Mouse (Mus musculus) left cerebral cortex, postnatal 25 days (tissue): Measurements from ENCODE around the gene Ppm1l. TPM values are rescaled to one million over a fixed set of nuclear protein-coding genes. Genes with fewer than 3 reads are reported as not detected.

Source experiments
- DNase-seq, 2 experiments: peaks; one replicate each; pipeline ENCODE4 v3.0.0; 2022; ENCODE audit warnings: low spot score in 2 of 2, mixed read lengths in 1 of 2
- intact Hi-C: fragments of 180-260 bp; cut with DNase I; formaldehyde crosslinking; loops from one replicate; pipeline ENCODE4 v1.15.1; 2025
- total RNA-seq, 2 experiments: library from RNA; stranded (reverse); gene quantifications; 2 replicates each; pipeline ENCODE4 v1.2.3; 2021

The Ppm1l gene
- total RNA-seq, 2 experiments from 2014 or later: 77.9 to 86.8 TPM

GRCm38 (mm10) chr3:69323982-69324381, 7.3 kb downstream of the Ppm1l start:
- intact Hi-C loops: no loop called here
- no peak for DNase-seq

DNA sequence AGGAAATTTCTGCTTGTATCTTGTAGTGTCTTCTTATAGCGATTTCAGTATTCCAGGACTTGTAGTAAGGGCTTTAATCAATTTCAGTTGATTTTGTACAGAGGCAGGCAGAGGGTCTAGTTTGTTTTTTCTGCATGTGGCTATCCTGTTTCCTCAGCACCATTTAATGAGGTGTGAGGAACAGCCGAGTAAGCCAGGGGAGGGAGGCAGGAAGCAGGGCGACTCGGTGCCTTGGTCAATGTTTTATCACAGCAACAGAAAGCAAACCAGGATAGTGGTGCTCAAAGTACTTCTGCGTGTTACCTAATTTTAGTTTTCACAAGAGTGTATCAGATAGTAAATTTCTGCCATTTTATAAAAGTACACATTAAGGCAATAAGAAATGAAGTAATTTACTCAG, 13.2 kb downstream of the Ppm1l start:
- no peak for DNase-seq
- intact Hi-C loops: no loop called here

GRCm38 (mm10) chr3:69333819-69334218, 17.2 kb downstream of the Ppm1l start:
- no peak for DNase-seq
- intact Hi-C loops: no loop called here

DNA sequence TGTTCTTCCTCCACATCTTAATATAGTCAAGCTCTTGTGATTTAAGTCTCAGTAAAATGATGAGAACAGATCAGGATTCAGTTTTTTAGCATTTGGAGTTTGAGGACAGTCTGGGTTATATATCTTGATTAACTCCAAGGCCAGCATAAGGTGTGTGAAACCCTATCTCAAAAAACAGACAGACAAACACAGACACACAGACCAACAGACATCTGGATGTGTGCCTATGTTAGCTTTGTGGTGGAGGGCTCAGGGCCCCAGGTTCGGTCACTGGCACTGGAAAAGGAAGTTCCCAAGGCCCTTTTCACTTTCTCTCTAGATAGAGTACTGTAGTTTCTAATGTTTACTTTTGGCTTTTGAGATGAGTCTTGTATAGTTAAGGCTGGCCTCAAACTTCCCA, 23.8 kb downstream of the Ppm1l start:
- intact Hi-C loops: no loop called here

GRCm38 (mm10) chr3:69340971-69341370, 24.3 kb downstream of the Ppm1l start:
- intact Hi-C loops: no loop called here
- DNase-seq: no peak

More for the DNA sequence above, 23.8 kb downstream of the Ppm1l start:
- DNase-seq: no peak

DNA sequence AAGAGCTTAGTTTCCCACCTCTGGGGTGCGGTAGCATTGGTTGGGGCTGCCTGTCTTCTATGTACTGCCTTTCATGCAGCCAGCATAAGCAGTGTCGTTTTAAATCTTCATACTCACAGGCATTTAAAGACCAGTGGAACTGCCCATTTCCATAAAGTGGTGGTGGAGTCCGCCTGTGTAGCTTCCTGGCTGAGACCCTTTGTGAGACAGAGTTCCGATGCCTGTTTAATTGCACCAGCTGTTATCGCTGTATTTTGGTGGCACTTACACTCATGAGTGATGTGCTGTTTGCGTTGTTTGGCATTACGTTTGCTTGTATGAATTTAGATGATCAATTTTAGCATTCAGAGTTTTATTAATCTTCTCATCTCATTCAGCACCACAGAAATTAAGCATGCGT, 24.9 kb downstream of the Ppm1l start:
- intact Hi-C loops: no loop called here
- DNase-seq: no peak

GRCm38 (mm10) chr3:69342247-69342921, 25.7 kb downstream of the Ppm1l start:
- intact Hi-C loops: no loop called here
- peak in 1 of 2 experiments; percentile 52 for DNase-seq

DNA sequence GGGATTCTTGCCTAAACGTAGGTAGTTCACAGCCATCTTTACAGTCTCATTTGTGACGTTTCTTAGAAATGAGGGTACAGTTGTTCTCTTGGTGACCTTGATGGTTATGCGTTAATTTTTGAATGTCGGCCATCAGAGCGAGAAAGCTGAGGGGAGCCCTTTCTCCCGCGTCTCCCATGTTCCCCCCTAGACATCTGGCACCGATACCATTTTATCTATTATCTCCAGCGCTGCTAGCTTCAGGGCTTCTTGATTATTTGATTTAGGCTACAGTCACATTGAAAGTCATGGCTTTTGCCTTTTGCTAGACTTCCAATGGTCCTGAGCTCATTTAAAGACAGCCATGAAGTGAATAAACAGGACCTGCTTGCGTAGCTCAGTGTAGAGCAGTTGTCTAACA, 26.5 kb downstream of the Ppm1l start:
- intact Hi-C loops: no loop called here
- no peak for DNase-seq

DNA sequence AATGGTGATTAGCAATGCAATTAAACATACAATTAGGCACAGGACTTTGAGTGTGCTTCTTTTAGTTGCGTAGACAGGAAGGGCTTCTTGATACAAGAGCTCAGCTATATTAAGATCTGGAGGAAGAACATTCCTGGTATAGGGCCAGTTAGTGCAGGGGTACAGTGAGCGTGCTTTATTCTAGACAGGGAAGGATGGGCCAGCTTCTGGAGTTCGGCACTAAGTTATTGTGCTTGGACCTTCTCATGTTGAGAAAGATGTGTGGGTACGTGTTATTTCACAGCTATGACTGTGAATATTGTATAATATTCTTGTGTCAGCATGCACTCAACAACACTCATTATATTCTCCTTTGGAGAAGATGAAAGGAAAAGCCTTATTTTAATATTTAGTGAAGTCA, 29.9 kb downstream of the Ppm1l start:
- peak in 1 of 2 experiments; percentile 67 for DNase-seq
- intact Hi-C loops: no loop called here

- intact Hi-C loops: no loop called here
- peak in 1 of 2 experiments; percentile 31 for DNase-seq
Observed at GRCm38 (mm10) chr3:69348197-69348920, 31.7 kb downstream of the Ppm1l start.

DNA sequence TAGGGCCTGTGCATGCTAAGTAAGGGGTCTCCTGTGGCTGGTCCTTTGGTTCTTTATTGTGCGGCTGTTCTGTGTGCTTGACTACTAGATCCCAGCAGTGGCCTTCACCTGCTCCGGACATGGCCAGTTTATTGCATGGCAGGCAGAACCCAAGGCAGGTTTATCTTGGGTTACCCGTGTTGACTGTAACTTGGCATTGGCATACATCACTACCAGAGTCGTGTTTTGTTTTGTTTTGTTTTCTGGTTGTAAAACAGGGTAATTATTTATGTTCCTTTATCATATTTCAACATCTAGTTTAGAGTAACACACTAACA, 32.2 kb downstream of the Ppm1l start:
- no peak for DNase-seq
- intact Hi-C loops: no loop called here

DNA sequence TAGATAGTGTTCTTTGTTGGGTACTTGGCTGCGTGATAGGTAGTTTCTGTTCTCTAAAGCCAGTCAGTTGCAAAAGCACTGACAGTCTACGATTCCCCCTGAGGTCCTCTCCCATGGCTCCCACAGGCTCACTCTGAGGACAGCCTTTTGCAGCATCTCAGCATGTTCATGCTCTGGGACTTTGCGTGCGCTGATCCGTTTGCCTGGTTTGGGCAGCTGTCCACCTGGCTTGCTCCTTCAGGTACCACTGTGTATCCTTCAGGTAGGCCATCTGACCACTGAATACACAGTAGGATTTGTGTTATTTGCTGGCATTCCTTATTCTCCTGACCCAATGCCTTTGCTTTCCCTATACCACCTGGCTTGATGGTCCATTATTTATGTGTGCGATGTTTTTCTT, 33.3 kb downstream of the Ppm1l start:
- no peak for DNase-seq
- intact Hi-C loops: no loop called here

GRCm38 (mm10) chr3:69352194-69352593, 35.5 kb downstream of the Ppm1l start:
- intact Hi-C loops: no loop called here
- DNase-seq: no peak

DNA sequence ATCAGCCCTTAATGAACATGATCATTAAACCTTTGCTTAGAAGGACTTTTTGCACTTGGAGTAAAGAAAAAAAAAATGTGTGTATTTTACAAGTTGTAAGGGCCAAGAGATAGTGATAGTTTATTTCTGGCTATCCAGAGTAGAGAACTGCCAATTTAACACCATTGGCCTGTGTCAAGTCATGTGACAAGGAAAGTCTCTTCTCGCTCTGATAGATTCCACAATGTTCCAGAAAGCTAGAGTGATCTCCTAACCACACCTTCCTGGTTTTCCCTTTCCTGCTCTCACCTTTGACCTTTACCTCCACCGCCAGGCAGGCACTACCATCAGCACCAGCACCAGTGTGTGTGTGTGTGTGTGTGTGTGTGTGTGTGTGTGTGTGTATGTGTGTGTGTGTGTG, 38.0 kb downstream of the Ppm1l start:
- intact Hi-C loops: no loop called here
- DNase-seq: no peak

GRCm38 (mm10) chr3:69356078-69356665, 39.5 kb downstream of the Ppm1l start:
- intact Hi-C loops: no loop called here

DNA sequence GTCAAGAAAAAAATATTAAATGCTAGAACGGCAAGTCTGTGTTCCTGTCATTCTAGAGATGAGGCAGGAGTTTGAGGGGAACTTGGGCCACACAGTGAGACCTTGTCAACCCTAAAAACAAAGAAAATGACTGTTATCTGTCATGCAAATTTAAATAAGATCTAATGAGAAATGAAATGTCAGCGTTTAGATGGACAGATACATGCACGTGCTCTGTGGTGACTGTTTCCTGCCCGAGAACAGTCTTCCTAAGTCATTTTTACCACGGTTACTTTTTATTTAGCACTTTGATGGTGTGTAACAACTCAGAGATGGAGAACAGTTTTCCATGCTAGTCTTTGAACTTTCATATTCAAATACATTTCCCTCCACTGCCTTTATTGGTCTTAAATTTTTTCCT, 40.1 kb downstream of the Ppm1l start:
- intact Hi-C loops: no loop called here
- no peak for DNase-seq

More at GRCm38 (mm10) chr3:69356078-69356665, 39.5 kb downstream of the Ppm1l start:
- no peak for DNase-seq

- intact Hi-C loops: no loop called here
- DNase-seq: no peak
Observed at GRCm38 (mm10) chr3:69357897-69358619, 41.4 kb downstream of the Ppm1l start.

DNA sequence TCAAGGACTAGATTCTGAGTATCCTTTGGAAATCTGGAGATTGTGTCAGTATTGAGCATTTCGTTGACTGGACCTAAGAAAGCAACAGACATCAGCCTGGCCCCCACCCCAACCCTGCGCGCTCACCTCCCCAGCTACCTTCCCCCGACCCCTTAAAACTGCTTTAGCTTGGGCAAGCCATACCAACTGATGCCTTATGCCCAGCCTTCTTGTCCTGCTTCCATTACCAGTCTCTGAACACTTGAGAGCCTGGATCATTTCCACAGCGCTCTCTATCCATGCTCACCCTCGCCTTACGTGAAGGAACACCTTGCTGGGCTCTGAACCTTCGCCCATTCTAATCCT, 41.9 kb downstream of the Ppm1l start:
- intact Hi-C loops: no loop called here
- DNase-seq: no peak

GRCm38 (mm10) chr3:69360263-69360895, 43.7 kb downstream of the Ppm1l start:
- no peak for DNase-seq
- intact Hi-C loops: no loop called here
